Mouse (Mus musculus): Measurements from ENCODE around the gene Neurod2.

The Neurod2 gene

DNA sequence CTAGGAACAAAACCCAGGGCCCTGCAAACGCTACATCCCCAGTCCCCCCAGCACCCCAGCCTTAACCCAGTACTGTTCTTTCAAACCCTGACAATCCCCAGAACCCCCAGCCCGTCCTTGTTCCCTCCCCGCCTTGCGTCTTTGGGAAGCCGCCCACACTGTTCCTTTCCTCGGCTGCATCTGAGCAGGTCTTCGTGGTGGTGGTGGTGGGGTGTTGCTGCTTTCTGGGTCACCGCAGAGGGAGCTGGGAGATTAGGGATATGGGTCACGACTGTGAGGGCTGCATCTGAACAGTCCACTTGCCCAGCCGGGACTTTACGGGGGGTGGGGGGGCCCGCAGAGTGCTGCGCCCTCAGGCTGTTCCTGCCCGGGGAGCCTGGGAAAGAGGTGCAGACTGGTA, 25.0 kb upstream of the Neurod2 start:
- DNase-seq (ENCODE audit: low spot score) = no peak

DNA sequence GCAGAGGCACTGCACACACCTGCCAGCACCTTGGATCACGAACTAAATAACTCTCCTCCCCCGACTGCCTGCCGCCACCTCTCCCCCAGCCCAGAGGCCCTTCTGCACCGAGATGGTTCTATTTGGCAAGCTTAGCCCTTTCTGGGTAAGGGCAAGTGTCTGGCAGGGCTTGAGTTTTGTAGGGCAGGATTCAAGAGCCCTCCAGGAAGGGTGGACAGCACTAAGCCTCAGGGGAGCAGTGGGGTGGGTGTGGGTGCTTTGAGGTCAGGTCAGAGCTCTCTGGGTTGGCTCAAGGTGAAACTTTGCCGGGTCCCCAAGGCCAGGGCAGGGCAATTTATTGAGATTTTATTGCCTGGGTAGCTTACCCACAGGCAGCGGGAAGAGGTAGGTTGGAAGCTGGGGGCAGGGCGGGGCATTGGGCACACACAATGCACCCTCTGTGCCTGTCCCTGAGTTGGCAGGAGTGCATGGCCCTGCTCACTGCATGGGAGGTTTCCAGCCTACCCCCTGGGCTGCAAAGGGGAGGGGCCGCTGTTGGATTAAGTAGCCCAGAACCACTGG, 24.3 kb upstream of the Neurod2 start:
- DNase-seq (ENCODE audit: low spot score) = peak; percentile 74

DNA sequence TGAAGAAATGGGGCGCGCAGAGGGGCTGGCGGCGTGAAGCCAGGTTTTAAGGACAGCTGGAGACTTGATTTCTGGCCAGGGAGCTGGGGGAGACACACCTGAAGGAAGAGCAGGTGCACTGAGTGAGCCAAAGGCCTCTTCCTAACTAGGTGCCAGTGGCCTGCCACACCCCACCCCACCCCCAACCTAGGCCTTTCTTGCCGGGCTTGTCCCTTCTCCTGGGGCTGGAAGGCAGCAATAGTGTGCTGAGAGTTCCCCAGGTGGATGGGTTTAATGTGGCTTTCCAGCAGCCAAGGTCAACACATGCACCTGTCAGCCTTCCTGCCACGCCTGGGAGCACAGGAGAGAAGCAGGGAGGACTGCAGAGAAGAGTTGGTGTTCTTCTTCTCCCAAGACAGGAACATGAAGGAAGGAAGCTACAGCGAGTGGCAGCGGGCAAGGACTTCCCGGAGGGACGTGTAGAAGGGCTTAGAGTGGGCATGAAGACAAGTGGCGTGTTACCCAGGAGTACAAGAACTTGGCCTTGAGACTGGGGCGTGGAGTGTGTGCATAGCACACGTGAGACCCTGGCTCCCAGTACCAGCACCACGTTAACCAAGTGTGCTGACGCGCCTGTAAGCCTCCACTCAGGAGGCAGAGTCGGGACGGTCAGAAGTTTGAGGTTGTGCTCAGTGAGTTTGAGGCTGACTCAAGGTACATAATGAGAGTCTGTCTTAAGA, 23.0 kb upstream of the Neurod2 start:
- no peak for DNase-seq (ENCODE audit: low spot score)

DNA sequence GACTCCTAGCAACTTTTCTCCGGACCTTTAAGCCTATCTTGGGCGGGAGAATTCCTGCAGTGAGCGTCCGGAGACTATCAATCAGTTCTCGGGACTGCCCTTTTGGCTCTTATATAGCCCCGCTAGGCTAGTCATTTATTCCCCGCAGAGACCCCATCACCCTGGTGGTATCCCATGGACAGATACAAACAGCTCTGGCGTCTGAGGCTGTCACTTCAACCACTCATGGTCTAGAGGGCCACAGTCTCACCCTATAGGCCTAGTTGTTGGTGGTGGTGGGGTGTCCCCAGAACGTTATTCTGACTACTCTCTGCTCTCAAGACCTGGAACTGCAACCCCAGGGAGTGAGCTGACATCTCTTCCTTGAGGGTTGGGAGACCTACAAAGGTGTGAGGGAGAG, 19.9 kb upstream of the Neurod2 start:
- no peak for DNase-seq (ENCODE audit: low spot score)

DNA sequence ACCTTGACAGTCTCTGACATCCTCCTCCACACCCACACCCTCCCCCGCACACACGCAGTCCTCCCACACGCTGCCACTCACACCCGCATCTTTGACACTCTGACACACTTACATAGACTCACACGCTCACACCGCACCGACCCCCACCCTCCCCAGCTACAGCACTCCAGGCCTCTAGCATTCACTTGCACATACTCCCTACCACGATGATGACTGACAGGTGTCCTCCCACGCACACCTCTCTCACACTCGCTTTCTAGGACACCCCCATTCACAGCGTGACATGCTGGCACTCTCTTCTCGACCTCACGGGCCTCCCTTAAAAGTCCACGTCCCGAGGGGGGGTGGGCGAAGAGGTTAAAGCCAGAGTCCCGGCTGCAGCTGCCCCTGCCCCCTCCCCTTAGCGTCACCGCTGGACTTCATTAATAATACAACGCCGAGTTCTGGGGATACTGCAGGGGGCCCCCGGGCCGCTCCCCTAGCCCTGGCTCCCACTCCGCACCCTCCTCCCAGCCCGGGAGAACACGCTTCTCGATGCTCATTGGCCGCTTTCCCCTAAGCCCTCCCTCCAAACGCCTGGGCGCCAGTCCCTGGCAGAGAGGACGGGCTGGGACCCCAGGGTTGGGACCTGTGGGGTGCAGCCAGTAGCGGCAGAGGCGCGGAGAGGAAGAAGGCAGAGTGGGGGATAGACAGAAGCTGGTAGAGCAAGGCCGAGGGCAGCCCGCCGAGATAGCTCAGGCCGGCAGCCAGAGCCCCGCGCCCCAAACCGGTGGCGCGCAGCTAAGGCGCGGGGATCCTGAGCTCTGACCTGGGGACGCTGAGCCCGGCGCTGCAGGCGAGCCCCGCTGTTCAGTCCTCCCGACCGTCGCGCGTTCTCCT, 18.9 kb upstream of the Neurod2 start, which contains the start of gene Ppp1r1b:
Gene Ppp1r1b, plus strand, starts transcription at position 322 of the 879 bp plus-strand sequence.
- DNase-seq (ENCODE audit: low spot score) = peak; percentile 75

DNA sequence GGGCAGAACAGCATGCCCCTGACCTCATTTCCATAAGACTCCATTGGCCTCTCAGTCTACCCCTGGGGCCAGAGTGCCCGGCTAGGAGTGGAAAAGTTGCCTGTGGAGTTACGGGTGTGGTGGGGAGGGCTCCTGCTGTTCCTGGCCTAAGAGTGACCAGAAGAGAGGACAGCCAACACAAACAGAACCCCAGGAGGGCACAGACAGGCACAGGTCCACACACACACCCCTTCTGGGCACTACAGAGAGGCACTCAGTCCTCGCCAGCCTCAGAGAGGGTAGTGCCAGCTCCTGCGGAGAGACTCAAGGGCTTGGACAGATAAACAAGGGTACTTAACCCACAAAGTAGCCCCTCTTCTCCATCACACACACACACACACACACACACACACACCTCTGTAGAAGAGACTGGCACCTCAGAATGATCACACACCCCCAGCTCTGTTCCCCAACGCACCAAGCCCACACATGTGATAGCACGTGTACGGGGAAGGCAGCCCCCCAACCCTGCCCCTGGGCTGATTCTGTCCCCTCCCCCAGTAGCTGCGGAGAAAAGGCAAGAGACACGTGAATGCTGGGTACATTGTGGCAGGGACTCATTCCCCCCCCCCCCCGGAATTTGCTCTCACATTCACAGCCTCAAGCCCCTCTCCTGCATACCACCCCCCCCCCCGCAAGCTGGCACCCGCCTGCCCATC, 18.1 kb upstream of the Neurod2 start:
- DNase-seq (ENCODE audit: low spot score) = no peak

DNA sequence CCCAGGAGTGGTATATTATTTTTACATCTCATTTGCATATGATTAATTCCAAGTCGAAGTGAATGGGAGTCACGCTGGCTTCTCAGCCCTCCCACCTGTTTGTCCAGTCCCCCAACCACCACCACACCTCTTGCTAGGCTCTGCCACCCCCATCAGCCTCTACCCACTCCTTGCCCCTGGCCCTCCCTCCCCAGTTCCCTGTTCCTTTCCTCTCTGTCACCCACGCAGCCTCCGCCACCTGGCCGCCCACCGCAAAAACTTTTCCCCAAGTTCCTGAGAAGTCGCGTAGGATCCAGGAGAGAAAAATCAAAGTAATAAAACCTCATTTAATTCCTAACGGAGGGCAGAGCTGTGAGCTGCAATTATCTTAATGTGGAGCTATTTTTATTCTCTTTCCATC, 16.7 kb upstream of the Neurod2 start:
- no peak for DNase-seq (ENCODE audit: low spot score)

DNA sequence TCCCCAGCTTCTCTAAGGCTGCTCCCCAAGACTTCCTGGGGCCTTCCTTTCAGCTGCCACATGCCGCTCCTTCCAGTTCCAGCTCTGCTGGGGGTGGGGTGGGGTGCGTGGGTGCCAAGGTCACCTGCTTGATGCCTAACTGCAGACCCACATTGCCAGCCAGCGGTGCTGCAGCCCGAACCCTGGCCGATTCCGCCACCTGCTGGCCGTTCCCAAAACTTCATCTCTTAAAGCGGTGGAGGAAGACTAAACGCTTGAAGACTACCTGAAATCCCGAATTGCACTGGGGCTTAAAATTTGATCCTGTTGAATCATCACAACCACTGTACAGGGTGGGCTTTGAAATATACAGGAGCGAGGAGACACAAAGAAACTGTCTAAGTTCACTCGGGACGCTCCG, 15.8 kb upstream of the Neurod2 start:
- peak; percentile 91 for DNase-seq (ENCODE audit: low spot score)

DNA sequence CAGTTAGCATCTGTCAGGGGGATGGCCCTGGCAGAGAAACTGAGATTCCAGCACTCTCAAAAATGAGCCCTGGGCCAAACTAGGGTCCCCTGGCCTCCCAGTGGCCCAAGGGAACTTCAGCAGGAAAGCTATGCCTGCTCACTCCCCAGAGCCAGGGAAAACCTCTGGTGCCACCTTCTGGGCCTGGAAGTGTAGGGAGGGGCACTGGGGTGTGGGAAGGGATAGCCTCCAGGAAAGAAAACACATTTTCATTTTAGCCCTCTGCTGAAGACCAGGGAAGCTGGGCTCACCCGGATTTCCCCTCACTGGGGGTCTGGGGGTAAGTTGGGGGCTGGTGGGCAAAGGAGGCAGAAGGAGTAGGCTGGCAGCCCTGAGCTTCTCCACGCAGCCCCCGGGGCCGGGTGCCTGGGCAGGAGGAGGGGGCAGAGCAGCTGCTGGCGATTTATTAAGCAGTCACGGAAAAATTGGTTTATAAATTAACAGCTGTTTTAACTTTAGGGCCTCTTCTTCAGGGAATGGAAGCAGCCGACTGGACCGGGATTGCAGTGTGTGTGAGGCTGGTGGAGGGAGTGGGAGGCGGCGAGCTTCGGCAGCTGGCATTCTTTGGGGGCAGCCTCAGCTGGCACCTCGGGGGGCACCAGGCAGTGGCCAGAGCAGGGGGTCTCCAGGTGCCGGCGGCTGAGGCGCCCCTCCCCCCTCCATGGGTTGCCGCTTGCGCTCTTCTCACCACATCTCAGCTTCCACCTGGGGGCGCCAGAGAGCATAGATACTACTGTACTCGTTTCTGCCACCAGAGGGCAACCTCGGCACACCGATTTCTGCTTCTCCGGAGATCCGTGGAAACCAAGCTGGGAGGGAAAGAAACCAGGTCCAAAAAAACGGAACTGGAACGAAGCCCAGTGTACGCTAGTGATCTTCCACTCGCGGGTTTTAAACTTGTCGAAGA, 12.8 kb upstream of the Neurod2 start:
- DNase-seq (ENCODE audit: low spot score) = peak; percentile 97

DNA sequence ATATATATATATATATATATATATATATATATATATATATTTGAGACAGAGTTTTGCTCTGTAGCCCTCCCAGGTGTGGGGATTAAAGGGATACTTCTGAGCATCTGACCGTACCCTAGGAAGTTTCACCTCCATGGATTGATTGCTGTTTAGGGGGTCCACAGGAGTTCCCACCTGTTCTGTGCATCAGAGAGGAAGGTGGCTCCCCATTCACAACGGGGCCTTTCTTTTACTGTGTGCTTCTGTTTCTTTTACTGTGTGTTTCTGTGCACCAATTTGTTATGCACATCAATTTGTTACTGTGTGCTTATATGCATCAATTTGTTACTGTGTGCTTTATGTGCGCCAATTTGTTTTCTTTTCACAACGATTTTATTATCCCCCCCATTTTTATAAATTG, 11.7 kb upstream of the Neurod2 start:
- no peak for DNase-seq (ENCODE audit: low spot score)

DNA sequence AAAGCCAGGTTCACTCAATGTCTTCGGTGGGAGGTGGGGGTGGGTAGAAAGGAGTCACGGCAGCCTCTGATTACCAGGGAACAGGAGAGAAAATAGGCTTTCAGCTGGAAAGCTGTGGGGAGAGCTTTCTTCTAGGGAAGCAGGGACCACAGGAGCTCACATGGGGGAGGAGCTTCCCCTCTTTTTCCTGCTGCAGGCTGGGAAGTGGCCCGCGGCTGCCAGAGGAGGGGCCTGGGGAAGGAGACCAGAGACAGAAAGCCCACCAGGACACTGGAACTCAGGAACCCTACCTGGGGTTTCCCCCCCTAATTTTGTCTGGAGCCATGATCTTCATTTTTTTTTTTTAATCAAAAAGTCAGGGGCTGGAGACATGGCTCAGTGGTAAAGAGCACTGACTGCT, 11.1 kb upstream of the Neurod2 start:
- DNase-seq (ENCODE audit: low spot score) = no peak

DNA sequence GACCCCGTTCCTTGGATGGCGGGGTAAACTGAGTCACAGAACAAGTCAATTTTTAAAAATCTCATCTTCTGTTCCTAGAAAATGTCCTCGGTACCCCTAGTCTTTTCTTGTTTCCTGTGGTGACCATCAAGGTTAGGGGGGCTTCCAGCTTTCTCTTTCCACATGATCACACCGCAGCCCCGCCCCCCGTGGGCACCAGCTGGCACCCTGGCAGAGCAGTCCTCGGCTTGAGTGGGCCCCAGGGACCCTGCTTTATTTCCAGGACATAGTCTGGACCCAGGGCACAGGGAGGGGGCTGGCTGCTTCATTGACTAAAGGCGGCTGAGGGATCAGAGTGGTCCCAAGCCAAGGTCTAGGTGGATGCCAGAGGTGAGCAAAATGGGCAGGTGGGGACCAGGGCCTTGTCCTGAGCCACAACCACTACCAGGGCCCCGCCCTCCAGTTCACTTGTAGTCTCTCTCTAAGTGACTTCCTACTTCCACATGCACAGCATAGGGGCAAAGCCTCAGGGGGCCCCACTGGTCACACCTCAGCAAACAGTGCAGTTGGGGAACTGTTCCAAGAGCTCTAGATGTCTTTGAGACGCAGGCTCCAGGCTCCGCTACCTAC, 10.3 kb upstream of the Neurod2 start:
- no peak for DNase-seq (ENCODE audit: low spot score)

DNA sequence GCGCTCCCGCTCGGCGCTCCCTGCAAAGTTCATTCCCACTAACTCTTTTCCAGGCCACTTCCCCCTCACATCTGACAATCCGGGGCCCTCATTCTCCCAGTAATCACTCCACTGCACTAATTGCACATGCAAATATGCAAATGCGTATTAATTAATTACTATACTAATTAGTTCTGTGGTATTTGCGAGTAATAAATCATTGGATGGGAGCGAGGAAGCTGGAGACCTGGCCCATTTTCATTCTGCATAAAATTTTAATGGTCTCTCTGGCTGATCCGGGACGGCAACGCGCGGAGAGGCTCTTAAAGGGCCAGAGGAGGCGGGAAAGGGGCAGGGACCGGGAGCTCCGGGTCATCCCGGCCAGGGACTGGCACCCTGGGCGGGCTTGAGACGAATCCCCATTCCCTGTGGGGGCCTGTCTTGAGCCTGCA, 9.6 kb upstream of the Neurod2 start:
- DNase-seq (ENCODE audit: low spot score) = no peak

DNA sequence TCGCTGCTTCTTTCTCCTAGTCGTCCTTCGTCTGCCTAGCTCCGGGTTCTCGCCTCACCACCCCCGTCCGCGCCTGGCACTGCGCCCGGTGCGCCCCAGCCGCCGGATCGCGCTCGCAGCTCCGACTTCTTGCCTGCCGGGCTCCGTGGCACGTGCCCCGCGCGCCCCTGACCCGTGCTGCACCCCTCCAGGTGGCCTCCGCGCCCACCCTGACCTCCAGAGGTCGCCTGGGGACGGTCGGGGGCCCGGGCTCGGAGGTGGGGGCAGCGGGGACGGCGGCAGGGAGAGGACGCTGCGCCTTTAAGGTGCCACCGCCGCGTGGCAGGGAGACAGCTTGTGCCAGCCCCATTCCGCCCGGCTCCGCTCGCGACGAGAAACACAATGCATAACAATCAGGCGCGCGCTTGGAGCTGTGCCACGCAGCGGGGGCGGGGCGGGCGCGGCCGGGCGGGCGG, 9.1 kb upstream of the Neurod2 start:
- peak; percentile 72 for DNase-seq (ENCODE audit: low spot score)

DNA sequence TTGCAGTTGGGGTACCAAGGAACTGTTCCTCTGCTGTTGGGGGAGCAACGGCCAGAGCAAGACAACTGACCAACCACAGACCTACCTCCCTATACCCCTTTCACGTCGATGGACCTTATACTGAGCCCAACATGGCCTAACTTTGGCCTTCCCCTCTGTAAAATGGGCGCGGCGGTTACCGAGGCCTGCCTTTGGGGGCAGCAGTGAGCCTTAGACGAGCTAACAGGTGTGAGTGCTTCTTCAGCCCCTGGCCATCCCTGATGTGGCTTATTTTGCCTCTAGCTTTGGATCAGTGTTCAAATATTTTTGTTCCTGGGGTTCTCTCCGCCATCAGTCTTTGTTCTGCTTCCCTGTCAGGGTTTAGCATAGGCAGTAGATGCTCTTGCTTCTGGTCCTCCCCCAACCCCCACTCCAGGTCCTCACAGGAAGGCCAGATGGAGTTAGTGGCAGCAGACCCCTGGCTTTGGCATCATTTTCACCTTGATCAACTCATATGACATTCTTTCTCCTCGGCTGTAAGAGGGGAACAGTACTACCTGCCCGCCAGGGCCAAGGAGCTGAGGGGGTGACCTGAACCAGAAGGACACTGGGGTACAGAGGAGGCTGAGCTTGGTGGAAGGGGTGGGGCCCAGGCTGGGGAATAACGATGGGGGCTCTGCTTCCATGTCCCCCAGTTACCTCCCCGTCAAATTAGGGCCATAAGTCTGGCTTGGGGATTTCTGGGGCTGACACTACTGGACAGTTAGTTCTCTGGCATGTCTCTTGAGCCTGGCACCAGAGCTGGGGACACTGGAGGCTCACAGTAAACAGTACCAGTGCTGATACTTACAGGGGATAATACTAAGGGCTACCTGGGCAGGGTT, 7.0 kb upstream of the Neurod2 start:
- no peak for DNase-seq (ENCODE audit: low spot score)

DNA sequence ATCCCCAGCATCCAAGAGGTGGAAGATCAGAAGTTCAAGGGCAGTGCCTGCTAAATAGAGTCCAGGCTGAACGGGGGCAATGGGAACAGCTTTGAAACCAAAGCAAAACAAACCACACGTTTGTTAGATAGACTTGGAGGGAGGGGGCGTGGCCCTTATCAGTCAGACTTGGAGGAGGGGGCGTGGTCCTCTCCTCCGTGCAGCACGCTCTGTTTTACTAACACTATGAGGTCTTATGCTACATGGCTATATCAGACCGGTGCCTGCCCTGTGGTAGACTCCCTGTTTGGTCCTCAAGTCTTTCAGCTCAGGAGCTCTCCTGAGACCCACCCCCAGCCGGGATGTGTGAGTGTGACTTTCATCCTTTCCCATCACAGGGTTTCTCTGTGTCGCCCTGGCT, 5.8 kb upstream of the Neurod2 start:
- no peak for DNase-seq (ENCODE audit: low spot score)

DNA sequence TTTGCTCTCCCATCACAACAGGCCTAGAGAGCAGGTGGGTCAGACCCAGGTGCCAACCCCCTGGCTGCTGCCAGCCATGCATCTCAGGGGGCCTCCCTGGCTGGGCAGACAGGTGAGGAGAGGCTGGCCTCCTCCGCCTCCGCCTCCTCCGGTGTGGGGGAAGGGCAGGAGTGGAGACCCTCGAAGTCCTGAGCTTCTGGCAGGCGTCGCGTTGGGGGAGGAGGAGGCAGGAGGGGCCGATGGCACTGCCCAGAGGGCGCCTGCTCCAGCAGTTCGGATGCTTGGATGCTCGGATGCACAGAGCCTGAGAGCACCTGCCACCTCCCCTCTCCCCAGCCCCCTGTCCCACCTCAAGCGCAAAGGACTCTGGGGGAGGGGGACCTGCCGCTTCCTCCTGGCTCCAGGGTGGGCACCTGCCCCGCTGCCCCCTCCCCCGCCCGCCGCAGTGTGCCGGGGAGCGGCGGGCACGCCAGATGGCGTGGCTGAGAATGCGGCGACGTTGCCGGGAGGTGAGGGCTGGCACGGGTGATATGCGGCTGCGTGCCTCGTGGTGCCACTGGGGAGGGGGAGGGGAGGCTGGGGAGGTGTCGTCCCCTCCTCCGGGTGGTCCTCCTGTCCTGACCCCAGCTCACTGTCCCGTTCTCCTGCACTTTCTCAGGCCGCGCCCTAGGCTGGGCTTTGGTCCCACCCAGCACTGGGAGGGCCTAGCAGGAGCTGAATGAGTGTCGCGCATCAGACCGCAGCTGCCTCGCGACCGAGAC, 4.7 kb upstream of the Neurod2 start:
- DNase-seq (ENCODE audit: low spot score) = no peak

DNA sequence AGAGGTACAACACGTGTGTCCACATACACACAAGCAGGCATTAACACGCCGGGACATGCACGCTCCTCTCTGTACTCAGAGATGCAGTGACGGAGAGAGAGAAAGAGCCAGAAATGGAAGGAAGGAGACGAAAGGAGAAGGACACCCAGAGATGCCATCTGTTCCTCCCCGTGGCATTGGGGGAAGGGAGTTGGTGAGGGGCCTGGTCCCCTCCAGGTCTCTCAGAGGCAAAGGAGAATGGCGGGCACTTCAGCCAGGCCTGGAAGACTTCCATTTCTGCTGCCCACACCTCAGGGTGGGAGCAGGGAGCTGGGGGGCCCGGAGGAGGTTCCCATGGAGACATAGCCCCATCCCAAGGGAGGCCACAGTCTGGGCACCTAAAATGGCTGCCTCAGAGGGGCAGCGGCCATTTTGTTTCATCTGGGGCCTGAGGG, 3.8 kb upstream of the Neurod2 start:
- no peak for DNase-seq (ENCODE audit: low spot score)

DNA sequence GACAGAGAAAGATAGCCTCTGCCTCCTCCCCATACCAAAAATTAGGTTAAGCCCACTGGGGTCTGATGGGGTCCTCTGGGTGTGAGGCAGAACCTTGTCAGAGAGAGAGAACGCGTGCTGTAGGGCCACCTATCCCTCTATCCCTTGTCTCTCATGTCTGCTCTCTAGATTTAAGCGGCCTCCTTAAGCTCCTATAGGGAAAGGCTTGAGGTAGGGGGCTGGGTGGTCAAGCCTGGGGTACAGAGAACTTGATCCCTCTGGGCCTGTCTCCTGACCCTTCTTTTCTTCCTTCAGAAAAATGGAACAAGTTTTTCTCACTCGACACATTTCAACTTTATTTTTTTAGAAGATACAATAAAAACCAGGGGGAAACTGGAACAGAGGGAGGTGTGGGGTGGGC, 3.4 kb upstream of the Neurod2 start:
- no peak for DNase-seq (ENCODE audit: low spot score)

All from testis, postnatal 10 days (tissue).